Mouse (Mus musculus): Measurements from ENCODE around the gene Kcnc2.

- TF ChIP-seq POLR2A (IDR thresholded peaks at IDR 0.05; ENCODE audit: low read depth, low read length) (no peak), CTCF (IDR thresholded peaks at IDR 0.05; ENCODE audit: borderline replicate concordance, insufficient read depth, low read length) (no peak)
Observed at GRCm38 (mm10) chr10:112423327-112423726, 152.4 kb downstream of the Kcnc2 start.
